Mouse (Mus musculus) spleen, embryonic (tissue): ENCODE results near the gene Pou2f2.

ENCODE experiments used
- CTCF ChIA-PET: fragments of 350-600 bp; sonication (Branson Sonifier 250); formaldehyde crosslinking; loops from one replicate; lab custom pipeline; 2022; lab: Charles Lee

The Pou2f2 gene

GRCm38 (mm10) chr7:25179606-25180161 lies at the start of gene Pou2f2:
Pou2f2 (minus strand) TSS chr7:25179726.
- CTCF ChIA-PET = no interaction called here

GRCm38 (mm10) chr7:25227523-25228300 lies 48.2 kb upstream of the Pou2f2 start:
- CTCF ChIA-PET = no interaction called here

- CTCF ChIA-PET = no interaction called here
These were observed 42.9 kb upstream of the Pou2f2 start for GRCm38 (mm10) chr7:25222275-25222967.

GRCm38 (mm10) chr7:25221102-25221883 lies 41.8 kb upstream of the Pou2f2 start, which contains the start of gene Zfp526:
Zfp526 (plus strand) TSS chr7:25221425.
- CTCF ChIA-PET = no interaction called here

GRCm38 (mm10) chr7:25220457-25221101 lies 41.1 kb upstream of the Pou2f2 start, which contains the start of gene Dedd2:
Dedd2 (minus strand) TSS chr7:25220615.
- CTCF ChIA-PET = no interaction called here

GRCm38 (mm10) chr7:25219756-25220456 lies 40.4 kb upstream of the Pou2f2 start:
- CTCF ChIA-PET = interaction anchor here (0.9 kb wide), 1 partner anchor 127 kb away, joined by 3 read pairs; no protein-coding TSS in a partner anchor

- CTCF ChIA-PET = interaction anchor here (0.9 kb wide), 1 partner anchor 127 kb away, joined by 3 read pairs; no protein-coding TSS in a partner anchor
These were observed 39.9 kb upstream of the Pou2f2 start for GRCm38 (mm10) chr7:25219416-25219750.

GRCm38 (mm10) chr7:25218705-25219415 lies 39.3 kb upstream of the Pou2f2 start:
- CTCF ChIA-PET = interaction anchor here (0.7 to 1.5 kb wide), 2 partner anchors 15 to 55 kb away, joined by 3 to 4 read pairs; no protein-coding TSS in a partner anchor

GRCm38 (mm10) chr7:25217653-25218395 lies 38.3 kb upstream of the Pou2f2 start:
- CTCF ChIA-PET = interaction anchor here (1.5 kb wide), 1 partner anchor 56 kb away, joined by 4 read pairs; no protein-coding TSS in a partner anchor

GRCm38 (mm10) chr7:25214172-25214571 lies 34.6 kb upstream of the Pou2f2 start:
- CTCF ChIA-PET = no interaction called here

- CTCF ChIA-PET = interaction anchor here (0.5 kb wide), 1 partner anchor 45 kb away, joined by 8 read pairs; no protein-coding TSS in a partner anchor
These were observed 33.6 kb upstream of the Pou2f2 start for GRCm38 (mm10) chr7:25213099-25213498.

GRCm38 (mm10) chr7:25210482-25210881 lies 31.0 kb upstream of the Pou2f2 start:
- CTCF ChIA-PET = interaction anchor here (0.7 kb wide), 1 partner anchor 110 kb away, joined by 6 read pairs; no protein-coding TSS in a partner anchor

GRCm38 (mm10) chr7:25209161-25209622 lies 29.7 kb upstream of the Pou2f2 start:
- CTCF ChIA-PET = no interaction called here

GRCm38 (mm10) chr7:25206094-25206830 lies 26.7 kb upstream of the Pou2f2 start:
- CTCF ChIA-PET = no interaction called here

- CTCF ChIA-PET = interaction anchor here (0.6 kb wide), 1 partner anchor 16 kb away, joined by 4 read pairs; no protein-coding TSS in a partner anchor
These were observed 26.0 kb upstream of the Pou2f2 start for GRCm38 (mm10) chr7:25205355-25206093.

- CTCF ChIA-PET = no interaction called here
These were observed 24.1 kb upstream of the Pou2f2 start for GRCm38 (mm10) chr7:25203624-25204023.
